Mouse (Mus musculus) frontal cortex, postnatal 36 days (tissue): ENCODE measurements around the gene Mbnl2.

Experiments used
- DNase-seq, 2 experiments: peaks; one replicate each; pipeline ENCODE4 v3.0.0; 2022; ENCODE audit warnings: low spot score in 2 of 2

Mbnl2 gene

DNA sequence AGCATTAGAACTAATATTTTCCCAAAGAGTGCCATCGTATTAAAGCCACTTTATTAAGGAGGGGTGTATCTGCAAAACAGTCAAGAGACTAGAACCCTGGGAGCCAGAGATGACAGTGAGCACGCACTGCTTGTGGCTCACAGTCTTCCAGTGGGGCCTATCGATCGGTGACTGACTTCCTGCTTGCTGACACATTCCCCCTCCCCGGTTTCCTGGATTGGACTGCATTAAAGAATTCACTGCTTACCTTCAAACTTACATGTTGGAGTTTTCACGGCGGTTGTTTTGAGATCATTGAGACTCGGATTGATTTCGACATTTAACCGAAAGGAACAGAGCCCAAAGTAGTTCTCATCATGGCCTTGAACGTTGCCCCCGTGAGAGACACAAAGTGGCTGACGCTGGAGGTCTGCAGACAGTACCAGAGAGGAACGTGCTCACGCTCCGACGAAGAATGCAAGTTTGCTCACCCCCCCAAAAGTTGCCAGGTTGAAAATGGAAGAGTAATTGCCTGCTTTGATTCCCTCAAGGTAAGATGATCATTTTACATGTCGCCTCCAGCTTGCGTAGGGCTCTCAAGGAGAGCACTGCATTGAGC is 49.5 kb downstream of the Mbnl2 start:
- DNase-seq: no peak

DNA sequence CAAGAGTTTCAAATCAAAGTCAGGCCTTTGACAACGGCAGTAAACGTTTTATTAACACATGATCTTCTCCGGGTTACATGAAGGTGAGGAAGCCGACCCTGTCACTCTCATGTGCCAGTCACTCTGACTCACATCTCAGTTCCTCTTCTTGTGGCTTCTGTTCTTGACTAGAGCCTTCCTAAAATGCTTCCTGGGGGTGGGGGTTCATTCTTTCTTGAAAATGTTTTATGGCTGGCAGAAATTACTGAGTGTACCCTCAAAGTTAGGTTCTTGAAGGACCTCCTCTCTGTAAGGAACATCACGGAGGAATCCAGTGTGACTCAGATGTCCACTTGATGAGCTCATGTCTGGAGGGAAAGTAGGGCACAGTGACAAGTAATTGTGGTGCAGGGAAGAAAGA is 50.2 kb downstream of the Mbnl2 start:
- no peak for DNase-seq

DNA sequence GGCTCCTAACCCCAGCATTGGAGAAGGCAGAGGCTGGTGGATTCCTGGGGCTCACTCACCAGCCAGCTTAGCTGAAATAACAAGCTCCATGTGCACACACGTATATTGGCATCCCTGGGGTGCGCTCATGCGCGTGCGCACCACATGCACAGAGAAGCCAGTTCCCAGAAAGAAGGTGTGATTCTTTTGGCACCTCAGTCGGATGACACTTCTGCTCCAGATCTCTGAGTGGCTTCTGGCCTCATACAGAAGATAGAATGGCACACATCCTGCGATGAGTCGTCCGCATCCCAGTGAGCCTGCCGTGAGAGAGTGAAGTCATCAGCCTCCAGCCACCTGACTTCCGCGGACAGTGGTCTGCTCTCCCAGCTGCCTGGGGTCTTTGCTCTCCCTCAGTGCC is 55.0 kb downstream of the Mbnl2 start:
- DNase-seq: peak; percentile 43 to 66

DNA sequence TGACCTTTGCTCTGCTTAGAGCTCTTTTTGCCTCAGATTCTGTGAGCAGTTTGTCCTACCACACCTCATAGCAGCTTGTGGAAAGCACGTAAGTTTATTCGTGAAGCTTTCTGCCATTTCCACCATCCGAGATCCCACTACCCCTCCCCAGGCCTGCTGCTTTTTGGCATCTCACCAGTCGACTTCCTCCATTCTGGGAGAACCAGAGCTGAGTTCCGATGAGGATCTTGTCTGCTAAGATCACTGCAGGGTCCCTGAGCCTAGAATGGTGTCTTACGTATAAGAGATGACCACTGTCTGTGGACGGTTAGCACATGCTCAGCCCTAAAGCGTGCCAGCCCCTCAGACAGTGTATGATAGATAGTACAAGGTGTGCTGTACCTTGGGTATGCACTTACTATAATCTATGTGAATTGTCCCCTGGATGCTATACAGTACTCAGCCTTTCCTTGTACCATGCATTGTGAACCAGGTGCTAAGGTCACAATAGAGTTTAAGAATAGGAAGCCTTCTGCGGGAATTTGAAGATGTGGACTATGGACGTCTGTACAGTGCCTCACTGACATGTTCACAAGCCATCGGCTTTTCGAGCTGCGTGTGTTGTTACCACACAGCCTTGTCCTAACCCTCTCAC is 55.5 kb downstream of the Mbnl2 start:
- no peak for DNase-seq

DNA sequence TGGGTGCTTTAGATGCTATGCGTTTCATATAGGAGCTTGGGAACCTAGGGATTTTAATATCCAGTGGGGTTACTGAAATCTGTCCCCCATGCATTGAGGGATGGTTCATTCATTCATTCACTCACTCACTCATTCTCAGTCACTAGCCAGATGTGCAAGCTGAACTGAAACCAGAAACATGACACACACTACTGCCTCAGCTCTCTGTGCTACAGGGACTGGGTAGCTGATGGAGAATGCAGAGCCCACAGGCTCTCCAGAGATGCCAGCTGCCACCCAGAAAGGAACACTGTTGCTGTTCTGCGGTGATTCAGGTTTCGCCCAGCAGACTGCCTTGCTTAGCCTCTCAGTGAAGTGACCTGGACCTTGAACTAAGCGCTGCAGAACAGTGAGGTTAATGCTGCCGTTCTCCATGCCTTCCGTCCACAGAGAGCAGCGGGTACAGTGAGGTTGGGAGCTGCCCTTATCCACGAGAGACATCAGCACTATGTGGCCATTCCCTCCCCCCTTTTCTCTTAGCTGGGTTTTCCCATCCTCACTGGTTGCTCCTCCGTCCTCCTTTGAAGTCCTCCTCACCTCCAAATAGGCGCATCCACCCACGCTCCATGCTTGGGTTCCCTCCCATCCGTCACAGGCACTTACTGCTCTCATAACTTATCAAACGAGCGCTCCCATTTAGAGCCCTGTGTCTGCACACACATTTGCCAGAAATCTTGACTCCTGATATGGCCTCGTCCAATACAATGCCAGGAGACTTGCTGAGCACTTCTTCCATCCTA is 58.2 kb downstream of the Mbnl2 start:
- no peak for DNase-seq

DNA sequence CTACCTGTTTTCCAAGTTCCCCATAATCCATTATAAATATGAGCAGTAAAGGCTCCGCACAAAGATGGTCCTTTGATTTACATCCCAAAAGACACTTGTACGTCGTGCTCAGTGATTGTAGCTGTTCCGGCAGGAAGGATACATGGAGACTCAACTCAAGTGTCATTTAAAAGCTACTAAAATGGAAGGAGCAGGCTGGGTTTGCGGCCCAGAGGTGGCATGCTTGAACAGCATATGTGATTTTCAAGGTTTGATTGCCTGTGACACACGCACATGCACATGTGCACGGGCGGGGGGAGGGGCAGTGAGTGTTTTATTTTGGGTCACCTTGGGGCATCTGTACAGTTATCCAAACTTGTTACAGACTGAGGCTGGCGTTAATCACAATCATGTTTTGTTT is 59.9 kb downstream of the Mbnl2 start:
- no peak for DNase-seq

DNA sequence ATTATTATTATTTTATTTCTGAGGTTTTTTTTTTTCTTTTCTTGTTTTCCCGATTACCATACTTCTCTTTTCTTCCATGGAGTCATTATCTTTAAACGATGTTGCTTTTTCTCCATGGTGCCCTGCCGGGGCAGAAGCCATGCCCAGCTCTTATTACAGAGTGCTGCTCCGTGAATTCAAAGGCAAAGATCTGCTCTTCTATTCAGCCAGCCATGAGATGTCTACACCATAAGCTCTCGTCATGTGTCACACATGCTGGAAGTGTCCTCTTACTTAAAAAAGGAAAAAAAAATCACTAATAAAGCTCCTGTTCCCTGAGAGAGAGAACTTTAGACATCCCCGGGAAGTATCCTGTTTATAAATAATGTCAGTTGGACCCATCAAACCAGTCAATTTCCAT is 60.4 kb downstream of the Mbnl2 start:
- no peak for DNase-seq

DNA sequence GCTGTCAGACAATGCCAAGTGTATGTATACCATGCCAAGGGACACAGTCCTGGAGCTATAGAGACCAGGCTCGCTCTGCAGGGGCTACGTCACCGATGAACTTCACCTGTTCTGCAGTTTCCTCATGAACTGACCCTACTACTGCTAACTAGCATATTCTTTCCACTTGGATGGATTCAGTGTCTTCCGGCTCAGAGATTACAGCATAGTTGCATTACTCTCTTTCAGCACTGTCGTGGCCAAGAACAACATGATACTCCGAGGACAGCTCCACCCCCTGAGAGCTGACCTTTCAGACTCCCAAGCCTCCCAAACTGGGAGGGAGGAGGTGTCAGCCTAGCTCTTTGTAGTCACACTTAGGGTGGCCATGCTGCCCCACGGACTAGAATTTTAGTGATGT is 60.9 kb downstream of the Mbnl2 start:
- DNase-seq: no peak

DNA sequence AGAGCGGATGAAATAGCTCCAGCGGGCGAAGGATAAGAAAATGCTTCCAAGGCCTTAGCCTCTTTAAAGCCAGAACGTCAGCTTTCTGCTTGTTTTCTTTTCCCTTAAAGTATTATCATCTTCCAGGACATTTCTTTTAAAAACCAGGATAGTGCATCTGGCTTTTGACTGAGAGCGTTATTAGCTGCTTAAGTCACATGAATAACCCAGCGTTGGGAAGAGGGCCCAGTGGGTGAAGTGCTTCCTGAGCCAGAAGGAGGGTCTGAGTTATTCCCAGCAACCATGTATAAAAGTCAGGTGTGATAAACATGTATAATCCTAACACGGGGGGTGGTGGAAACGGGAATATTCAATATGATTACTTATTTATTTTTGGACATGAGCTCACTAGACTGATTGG is 61.4 kb downstream of the Mbnl2 start:
- no peak for DNase-seq

DNA sequence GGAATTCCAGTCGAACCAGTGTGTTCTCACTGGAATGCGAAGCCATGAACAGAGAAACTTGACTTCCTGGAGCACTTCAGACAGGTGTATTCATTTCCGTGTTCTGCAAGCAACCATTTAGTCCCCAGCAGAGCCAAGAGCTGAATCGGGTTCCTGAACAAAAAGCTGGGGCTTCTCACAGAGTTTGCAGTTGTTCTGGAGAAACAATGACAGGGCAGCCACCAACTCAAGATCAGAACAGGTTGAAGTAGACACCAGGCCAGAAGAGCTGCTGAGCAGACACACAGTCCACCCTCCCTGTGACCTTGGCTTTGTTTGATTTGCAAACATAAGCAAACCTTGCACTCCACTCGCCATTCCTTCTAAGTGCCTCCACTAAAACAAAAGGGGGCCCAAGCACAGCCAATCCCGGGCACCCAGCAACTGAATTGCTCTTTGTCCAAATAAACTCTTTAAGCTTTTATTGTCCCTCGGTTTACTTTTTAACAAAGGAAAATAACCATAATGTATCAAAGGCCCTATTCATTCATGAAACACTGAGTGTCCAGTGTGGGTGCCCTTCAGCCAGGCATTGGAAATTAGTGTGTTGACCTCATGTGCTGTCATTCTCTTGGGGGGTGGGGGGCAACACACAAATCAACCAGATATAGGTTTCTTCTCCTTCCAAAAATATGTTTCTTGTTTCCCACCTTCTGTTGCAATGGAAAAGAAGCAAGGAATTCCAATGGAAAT is 62.4 kb downstream of the Mbnl2 start:
- no peak for DNase-seq

DNA sequence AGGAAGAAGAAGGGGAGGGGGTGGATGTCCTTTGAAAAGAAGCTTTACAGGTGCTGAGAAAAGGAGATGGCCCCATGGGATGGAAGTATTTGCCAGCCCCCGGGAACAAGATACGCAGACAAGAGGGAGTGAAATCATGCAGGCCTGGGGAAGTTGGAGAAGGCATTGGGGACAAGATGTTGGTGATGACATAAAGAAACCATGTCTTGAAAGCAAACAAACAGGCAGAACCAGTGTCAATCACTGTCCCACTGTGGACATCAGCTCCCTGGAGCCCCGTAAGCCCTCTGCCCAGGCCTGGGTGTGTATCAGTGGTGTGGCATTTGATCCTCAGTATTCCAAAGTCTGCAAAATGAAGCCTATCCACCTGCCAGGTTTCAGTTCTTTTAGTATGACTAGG is 63.2 kb downstream of the Mbnl2 start:
- DNase-seq: no peak

DNA sequence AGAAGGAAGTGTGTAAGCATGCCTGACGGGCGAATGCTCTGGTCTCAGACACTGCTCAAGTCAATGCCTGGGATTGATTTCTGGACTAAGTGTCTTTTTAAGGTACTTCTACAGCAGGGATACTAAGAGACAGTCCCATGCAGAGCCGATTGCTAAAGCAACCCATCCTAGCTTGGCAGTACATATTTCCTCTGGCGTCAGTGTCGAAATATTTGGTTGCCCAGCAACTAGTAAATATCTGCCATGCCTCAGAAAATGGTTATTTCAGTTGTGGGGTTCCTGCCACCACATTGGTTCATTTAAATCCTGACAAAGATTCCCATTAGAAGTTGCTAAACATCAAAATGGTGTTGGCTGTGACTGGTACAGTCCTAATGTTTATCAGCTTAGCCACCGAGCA is 66.4 kb downstream of the Mbnl2 start:
- no peak for DNase-seq

DNA sequence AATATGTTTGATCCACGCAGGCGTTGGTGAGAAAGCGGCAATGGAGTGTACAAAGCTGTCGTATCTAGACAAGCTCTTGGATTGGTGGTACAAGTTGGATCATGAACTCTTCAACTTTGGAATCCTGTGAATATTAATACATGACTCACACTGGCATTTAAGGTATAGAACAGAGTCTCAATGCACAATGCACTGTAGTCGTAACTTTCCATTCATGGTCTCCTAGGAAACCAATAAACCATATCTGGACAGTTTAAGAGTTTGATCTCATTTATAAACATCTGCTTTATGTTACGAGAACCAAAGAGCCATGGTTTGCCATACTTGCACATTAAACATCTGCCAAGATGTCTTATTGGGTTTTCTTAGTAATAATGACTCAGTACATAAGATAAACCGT is 66.9 kb downstream of the Mbnl2 start:
- DNase-seq: no peak

DNA sequence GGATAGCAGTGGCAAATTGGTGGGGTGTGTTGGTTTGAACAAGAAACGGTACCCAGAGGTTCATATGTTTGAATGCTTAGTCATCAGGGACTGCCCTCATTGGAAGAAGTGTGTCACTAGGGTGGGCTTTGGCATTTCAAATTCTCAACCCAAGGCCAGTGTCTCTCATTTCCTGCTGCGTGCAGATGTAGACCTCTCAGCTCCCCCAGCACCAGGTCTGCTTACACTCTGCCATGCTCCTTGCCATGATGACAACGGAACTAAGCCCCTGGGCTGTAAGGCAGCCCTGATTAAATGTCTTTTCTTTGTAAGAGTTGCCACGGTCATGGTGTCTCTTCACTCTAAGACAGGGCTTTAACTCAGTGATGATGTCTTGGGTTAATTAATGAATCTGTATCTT is 69.2 kb downstream of the Mbnl2 start:
- DNase-seq: no peak

DNA sequence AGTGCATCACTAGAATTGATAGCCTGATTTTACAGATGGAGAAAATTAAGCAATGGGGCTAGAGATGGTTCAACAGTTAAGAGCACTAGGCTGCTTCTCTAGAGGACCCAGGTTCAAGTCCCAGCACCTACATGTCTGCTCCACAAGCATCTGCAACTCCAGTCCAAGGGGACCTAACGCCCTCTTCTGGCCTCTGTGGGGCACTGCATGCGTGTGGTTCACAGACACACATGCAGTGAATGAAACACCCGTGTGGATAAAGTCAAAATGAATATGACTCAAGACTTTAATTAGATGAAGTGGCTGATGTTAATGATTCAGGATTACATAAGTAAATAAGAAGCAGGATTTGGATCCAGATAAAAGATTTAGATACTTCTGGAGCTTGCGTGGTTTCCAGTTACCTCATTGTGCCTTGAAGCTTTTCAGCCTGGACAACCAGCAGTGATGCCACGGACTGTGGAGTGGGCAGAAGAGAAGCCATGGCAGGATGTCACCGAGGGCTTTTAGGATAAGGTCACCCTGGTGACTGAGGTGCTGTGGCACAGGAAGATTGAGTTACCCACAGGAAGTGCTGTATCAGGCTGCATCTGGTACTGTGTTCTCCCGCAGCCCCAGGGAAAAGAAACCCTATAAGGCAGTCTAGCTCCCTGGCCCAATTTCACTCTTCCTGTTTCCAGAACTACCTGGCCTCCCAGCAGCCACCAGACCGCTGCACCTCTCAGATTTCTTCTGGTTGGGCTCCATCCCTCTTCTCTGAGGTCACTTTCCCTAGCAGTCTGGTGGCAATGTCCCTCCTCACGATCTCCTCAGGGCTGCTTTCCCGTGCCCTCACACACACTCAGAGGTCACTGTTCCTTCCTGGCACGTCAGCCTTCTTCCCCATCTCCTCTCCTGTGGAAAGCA is 72.2 kb downstream of the Mbnl2 start:
- DNase-seq: no peak

DNA sequence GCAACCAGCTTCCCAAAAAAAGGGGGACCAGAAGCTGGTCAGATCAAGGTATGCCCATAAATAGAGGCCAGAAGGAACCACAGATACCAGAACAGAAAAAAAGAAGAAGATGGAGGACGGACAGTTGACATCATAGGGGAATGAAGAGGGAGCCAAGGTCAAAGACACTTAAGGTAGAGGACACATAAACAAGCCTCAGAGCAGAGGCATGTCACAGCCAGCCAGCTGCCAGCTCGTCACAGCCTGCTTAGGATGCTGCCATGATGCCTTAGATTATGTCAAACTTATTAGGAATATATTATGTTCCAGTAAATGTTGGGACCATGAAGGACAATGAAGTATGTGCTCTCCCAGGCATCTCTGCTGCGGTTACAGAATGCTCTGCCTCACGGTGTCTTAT is 73.9 kb downstream of the Mbnl2 start:
- DNase-seq: no peak

DNA sequence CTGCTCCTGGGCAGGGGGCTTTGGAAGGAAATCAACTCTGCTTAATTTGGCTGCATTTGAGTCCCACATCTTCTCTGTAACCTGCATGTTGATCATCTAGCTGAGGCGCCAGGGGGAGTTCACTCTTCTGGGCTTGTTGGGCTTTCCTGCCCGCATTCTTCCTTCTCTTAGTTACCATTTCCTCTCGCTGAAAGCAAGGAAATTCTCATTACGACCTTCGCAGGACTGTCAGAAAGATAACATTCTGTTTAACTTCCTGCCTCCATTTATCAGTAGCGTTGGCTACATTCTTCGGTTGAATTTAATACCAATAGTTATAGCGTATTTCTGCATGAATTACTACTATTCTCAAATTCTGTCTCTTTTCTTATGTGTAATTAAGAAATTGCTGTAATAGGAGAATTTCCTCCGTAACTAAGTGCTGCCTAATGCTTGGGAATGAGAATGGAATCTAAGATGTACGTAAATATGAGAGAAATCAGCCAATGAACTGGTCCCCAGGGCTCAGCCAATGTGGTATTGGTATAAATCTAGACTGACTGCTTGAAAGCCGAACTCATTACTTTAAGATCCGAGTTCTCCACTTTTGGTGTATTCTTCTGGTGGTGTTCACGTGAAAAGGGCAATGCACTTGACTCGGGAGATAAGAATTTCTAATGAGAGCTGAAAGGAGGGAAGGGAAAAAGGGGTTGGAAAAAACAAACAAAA is 76.8 kb downstream of the Mbnl2 start:
- DNase-seq: no peak

DNA sequence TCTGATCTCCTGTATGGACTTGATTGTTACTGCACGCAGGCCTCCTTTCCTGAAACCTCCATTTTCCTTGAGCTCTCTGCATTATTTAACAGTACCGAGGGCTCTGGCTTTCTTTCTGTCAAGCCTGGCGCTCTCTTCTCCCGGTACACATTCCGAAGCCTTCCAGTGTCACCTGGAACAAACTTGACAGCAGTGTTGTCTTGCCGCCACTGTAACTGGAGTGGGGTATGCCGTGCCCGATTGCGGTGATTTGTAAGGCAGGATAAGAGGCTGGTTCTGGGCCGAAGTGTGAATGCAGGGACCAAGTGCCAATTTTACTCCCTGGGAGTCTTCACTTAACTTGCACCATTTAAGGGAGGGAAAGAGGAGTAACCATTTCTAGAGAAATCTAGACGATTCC is 77.7 kb downstream of the Mbnl2 start:
- DNase-seq: no peak

DNA sequence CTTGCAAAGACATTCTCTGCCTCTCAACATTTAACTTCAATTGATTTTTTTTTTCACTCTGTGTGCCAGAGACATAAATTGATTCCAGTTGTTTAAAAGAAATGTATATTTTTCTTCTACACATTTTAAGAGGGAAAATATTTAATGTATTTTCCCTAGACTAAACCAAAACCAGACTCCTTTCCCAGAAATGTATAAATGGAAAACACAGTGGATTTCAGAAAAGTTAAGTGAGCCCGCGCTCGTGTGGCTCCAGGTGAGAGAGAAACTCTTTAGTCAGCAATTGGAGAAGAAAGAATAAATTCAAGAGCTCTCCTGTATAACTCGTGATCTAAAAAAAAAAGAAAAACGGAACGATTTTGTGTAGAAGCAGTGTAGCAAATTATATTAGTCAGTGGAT is 79.1 kb downstream of the Mbnl2 start:
- no peak for DNase-seq

DNA sequence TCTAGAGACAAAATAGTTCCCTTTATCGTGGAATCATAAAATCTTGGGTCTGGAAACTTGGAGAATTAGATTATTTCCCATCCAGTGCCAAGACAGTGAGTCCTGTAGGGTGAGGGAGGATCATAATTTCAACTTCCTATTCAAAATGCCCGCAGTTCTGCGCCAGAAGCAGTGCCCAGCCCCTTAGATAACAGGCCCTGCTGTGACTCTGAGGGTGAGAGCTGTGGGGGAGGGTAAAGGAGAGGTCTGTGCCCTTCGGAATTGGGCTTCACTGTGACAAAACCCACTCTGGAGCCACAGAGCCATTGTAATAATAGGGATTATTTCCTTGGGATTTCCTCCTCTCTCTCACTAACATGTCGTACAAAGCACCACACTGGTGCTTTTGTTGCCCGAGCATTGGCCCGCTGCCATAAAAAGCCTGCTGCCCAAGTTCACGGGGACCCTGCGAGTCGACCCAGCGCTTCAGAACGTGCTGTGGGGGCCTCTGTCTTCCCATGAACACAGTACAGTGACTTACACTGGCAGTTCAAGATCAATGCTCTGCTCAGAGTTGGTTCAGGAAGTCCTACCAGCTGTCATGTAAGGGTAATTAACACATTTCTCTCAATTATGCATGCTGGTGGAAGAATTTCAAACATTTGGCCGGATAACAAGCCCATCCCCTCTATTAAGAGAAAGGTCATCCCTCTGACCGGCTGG is 79.7 kb downstream of the Mbnl2 start:
- DNase-seq: peak in 1 of 2 experiments; percentile 46
